Mouse (Mus musculus) urinary bladder, postnatal 4 days (tissue): Measurements from ENCODE around the gene Prss35.

Experiments used
- DNase-seq, 2 experiments: peaks; one replicate each; pipeline ENCODE4 v3.0.0; 2021 to 2022; ENCODE audit warnings: low spot score in 2 of 2

The Prss35 gene

GRCm38 (mm10) chr9:86798686-86799085 is 55.2 kb downstream of the Prss35 start:
- no peak for DNase-seq

DNA sequence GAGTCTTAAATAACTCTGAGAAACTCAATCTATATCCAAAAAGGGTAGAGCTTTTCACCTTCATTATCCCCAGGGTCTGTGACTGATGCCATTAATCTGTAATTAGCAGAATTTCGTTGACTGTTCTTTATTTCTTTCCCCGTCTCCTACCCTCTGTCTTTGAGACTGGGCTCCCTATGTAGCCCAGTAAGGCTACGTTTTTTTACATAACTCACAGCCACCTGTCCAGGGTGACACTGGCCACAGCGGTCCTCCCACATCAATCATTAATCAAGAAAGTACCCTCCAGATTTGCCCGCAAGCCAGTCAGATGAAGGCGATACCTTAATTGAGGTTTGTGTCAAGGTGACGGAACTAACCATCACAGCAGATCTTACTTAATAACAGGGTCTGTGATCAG is 55.6 kb downstream of the Prss35 start:
- DNase-seq = no peak

GRCm38 (mm10) chr9:86800600-86801163 is 57.2 kb downstream of the Prss35 start:
- no peak for DNase-seq
